Mouse (Mus musculus): ENCODE measurements around the gene Foxl1. TPM values are rescaled to one million over a fixed set of nuclear protein-coding genes. Genes with fewer than 3 reads are reported as not detected.

Gene Foxl1
- polyA plus RNA-seq, 1 experiment, result 7.9 TPM

- Histone ChIP-seq H3K27ac (ENCODE audit: insufficient read depth, low read depth, low read length) (peak overlapping the region; percentile 93), H3K4me3 (ENCODE audit: low read depth, low read length) (peak overlapping the region; percentile 71)
- TF ChIP-seq POLR2A (IDR thresholded peaks at IDR 0.05; ENCODE audit: low read depth, low read length) (no peak), CTCF (IDR thresholded peaks at IDR 0.05; ENCODE audit: extremely low read depth, insufficient read length, insufficient replicate concordance, low read depth, low read length) (no peak)
These were observed 45.3 kb upstream of the Foxl1 start for GRCm38 (mm10) chr8:121082218-121083092.

GRCm38 (mm10) chr8:121083093-121083935, 44.4 kb upstream of the Foxl1 start:
- H3K4me1 ChIP-seq (ENCODE audit: control insufficient read depth, insufficient read depth, insufficient read length, low read length), result peaks cover 3% of the 10 kb centered on the region; the same call in 1 of the 2 replicates
- peaks cover 59% of the 10 kb centered on the region for H3K27me3 ChIP-seq (ENCODE audit: control insufficient read depth, insufficient read depth, low read length)
- H3K4me3 ChIP-seq (ENCODE audit: low read depth, low read length), result peak overlapping the region; percentile 71
- under 1% methylated on average over 89 of the region's 89 CpGs for WGBS
- no peak for TF ChIP-seq POLR2A (IDR thresholded peaks at IDR 0.05; ENCODE audit: low read depth, low read length)
- no peak for TF ChIP-seq CTCF (IDR thresholded peaks at IDR 0.05; ENCODE audit: extremely low read depth, insufficient read length, insufficient replicate concordance, low read depth, low read length)
- no peaks in the 10 kb centered on the region; the same call in 1 of the 2 replicates for H3K36me3 ChIP-seq (ENCODE audit: control insufficient read depth, insufficient read depth, low read length)
- H3K27ac ChIP-seq (ENCODE audit: insufficient read depth, low read depth, low read length), result peak overlapping the region; percentile 93

More at GRCm38 (mm10) chr8:121082218-121083092, 45.3 kb upstream of the Foxl1 start:
- no peaks in the 10 kb centered on the region; the same call in 1 of the 2 replicates for H3K36me3 ChIP-seq (ENCODE audit: control insufficient read depth, insufficient read depth, low read length)
- H3K27me3 ChIP-seq (ENCODE audit: control insufficient read depth, insufficient read depth, low read length), result peaks cover 56% of the 10 kb centered on the region
- 3% methylated on average over 57 of the region's 57 CpGs for WGBS
- peaks cover 3% of the 10 kb centered on the region; the same call in 1 of the 2 replicates for H3K4me1 ChIP-seq (ENCODE audit: control insufficient read depth, insufficient read depth, insufficient read length, low read length)

GRCm38 (mm10) chr8:121083936-121084209, 43.9 kb upstream of the Foxl1 start:
- peaks cover 65% of the 10 kb centered on the region for H3K27me3 ChIP-seq (ENCODE audit: control insufficient read depth, insufficient read depth, low read length)
- WGBS, result 4% methylated on average over 22 of the region's 27 CpGs

GRCm38 (mm10) chr8:121084210-121084951, 43.4 kb upstream of the Foxl1 start, which contains the start of gene Foxf1:
Gene Foxf1, plus strand, starts transcription at chr8:121084386.
- H3K27me3 ChIP-seq (ENCODE audit: control insufficient read depth, insufficient read depth, low read length), result peaks cover 67% of the 10 kb centered on the region
- 2% methylated on average over 73 of the region's 83 CpGs for WGBS
- no peak for TF ChIP-seq CTCF (IDR thresholded peaks at IDR 0.05; ENCODE audit: extremely low read depth, insufficient read length, insufficient replicate concordance, low read depth, low read length)
- TF ChIP-seq POLR2A (IDR thresholded peaks at IDR 0.05; ENCODE audit: low read depth, low read length), result no peak; the same call in 1 of the 2 replicates
- peaks cover 3% of the 10 kb centered on the region; the same call in 1 of the 2 replicates for H3K4me1 ChIP-seq (ENCODE audit: control insufficient read depth, insufficient read depth, insufficient read length, low read length)
- H3K4me3 ChIP-seq (ENCODE audit: low read depth, low read length), result peak within 1 kb of the TSS; percentile 71
- H3K27ac ChIP-seq (ENCODE audit: insufficient read depth, low read depth, low read length), result peak within 1 kb of the TSS; percentile 93
- no peaks in the 10 kb centered on the region; the same call in 1 of the 2 replicates for H3K36me3 ChIP-seq (ENCODE audit: control insufficient read depth, insufficient read depth, low read length)

More at GRCm38 (mm10) chr8:121083936-121084209, 43.9 kb upstream of the Foxl1 start:
- Histone ChIP-seq H3K27ac (ENCODE audit: insufficient read depth, low read depth, low read length) (peak overlapping the region; percentile 93; the same call in 1 of the 2 replicates), H3K4me1 (ENCODE audit: control insufficient read depth, insufficient read depth, insufficient read length, low read length) (peaks cover 3% of the 10 kb centered on the region; the same call in 1 of the 2 replicates), H3K36me3 (ENCODE audit: control insufficient read depth, insufficient read depth, low read length) (no peaks in the 10 kb centered on the region; the same call in 1 of the 2 replicates), H3K4me3 (ENCODE audit: low read depth, low read length) (peak overlapping the region; percentile 71)
- TF ChIP-seq POLR2A (IDR thresholded peaks at IDR 0.05; ENCODE audit: low read depth, low read length) (no peak), CTCF (IDR thresholded peaks at IDR 0.05; ENCODE audit: extremely low read depth, insufficient read length, insufficient replicate concordance, low read depth, low read length) (no peak)

GRCm38 (mm10) chr8:121085011-121085410, 42.7 kb upstream of the Foxl1 start:
- Histone ChIP-seq H3K36me3 (ENCODE audit: control insufficient read depth, insufficient read depth, low read length) (no peaks in the 10 kb centered on the region; the same call in 1 of the 2 replicates), H3K27me3 (ENCODE audit: control insufficient read depth, insufficient read depth, low read length) (peaks cover 68% of the 10 kb centered on the region), H3K4me1 (ENCODE audit: control insufficient read depth, insufficient read depth, insufficient read length, low read length) (peaks cover 3% of the 10 kb centered on the region; the same call in 1 of the 2 replicates), H3K4me3 (ENCODE audit: low read depth, low read length) (peak overlapping the region; percentile 66), H3K27ac (ENCODE audit: insufficient read depth, low read depth, low read length) (peak overlapping the region; percentile 66)
- no peak for TF ChIP-seq CTCF (IDR thresholded peaks at IDR 0.05; ENCODE audit: extremely low read depth, insufficient read length, insufficient replicate concordance, low read depth, low read length)
- TF ChIP-seq POLR2A (IDR thresholded peaks at IDR 0.05; ENCODE audit: low read depth, low read length), result no peak
- 10% methylated on average over 30 of the region's 30 CpGs for WGBS

- Histone ChIP-seq H3K36me3 (ENCODE audit: control insufficient read depth, insufficient read depth, low read length) (no peaks in the 10 kb centered on the region; the same call in 1 of the 2 replicates), H3K4me3 (ENCODE audit: low read depth, low read length) (peak overlapping the region; percentile 66), H3K4me1 (ENCODE audit: control insufficient read depth, insufficient read depth, insufficient read length, low read length) (peaks cover 3% of the 10 kb centered on the region; the same call in 1 of the 2 replicates), H3K27me3 (ENCODE audit: control insufficient read depth, insufficient read depth, low read length) (peaks cover 69% of the 10 kb centered on the region), H3K27ac (ENCODE audit: insufficient read depth, low read depth, low read length) (peak overlapping the region; percentile 44)
- 81% methylated on average over 3 of the region's 3 CpGs for WGBS
- no peak for TF ChIP-seq POLR2A (IDR thresholded peaks at IDR 0.05; ENCODE audit: low read depth, low read length)
- no peak for TF ChIP-seq CTCF (IDR thresholded peaks at IDR 0.05; ENCODE audit: extremely low read depth, insufficient read length, insufficient replicate concordance, low read depth, low read length)
These were observed 42.2 kb upstream of the Foxl1 start for GRCm38 (mm10) chr8:121085561-121085960.
